Mouse (Mus musculus): ENCODE data around the gene Grin2c.

Gene Grin2c

GRCm38 (mm10) chr11:115232889-115233288 lies 34.2 kb downstream of the Grin2c start:
- no peak for DNase-seq (ENCODE audit: low spot score in 2 of 2)

DNA sequence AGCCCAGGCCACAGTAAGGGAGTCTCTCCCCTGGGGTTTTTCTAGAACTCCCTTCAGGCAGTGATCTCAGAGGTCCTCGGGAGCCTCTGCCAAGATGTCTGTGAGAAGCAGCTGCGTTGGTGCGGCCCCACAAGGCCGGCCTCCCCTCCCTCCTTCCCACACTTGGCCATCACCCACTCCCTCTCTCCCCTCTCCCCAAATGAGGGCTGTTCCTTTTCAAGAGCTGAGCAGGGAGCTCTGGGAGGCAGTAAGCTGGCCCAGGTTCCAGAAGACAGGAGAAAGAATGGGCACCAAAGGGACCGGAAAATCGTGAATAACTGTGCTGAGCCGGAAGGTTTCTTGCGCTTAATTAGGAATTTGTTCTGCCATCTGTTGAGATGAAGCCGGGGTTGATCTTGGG lies 35.1 kb downstream of the Grin2c start:
- no peak for DNase-seq (ENCODE audit: low spot score in 2 of 2)

DNA sequence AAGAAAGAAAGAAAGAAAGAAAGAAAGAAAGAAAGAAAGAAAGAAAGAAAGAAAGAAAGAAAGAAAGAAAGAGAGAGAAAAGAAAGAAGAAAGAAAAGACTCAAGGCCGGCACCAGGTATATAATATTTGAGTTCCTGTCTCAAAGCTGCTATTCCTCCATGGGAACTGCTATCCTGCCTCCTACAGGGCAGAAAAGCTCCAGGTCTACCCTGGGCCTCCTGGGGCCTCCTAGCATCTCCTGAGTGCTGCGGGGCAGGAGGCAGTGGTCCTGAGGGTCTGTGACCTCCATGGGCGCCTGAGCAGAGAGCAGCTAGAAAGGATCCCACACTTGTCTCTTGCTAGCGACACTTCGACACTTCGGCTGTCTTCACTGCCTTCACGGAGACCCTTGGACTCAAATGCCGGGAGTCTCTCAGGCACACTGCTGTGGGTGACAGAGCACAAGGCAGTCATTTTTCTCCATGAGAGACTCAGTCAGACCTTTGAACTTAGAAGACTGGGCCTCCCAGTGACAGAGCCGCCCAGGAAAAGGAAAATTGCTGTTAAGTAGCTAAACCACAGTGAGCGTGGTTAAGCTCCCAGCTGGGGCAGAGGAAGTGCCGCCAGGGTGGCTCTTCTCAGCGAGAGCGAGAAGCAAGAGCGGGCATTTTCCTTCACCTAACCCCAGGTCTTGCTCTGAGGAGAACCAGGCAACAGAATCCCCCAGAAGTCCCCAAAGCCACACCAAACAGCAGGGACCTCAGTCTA lies 35.7 kb downstream of the Grin2c start:
- no peak for DNase-seq (ENCODE audit: low spot score in 2 of 2)

- no peak for DNase-seq (ENCODE audit: low spot score in 2 of 2)
Observed at GRCm38 (mm10) chr11:115229021-115229930, 37.8 kb downstream of the Grin2c start.

DNA sequence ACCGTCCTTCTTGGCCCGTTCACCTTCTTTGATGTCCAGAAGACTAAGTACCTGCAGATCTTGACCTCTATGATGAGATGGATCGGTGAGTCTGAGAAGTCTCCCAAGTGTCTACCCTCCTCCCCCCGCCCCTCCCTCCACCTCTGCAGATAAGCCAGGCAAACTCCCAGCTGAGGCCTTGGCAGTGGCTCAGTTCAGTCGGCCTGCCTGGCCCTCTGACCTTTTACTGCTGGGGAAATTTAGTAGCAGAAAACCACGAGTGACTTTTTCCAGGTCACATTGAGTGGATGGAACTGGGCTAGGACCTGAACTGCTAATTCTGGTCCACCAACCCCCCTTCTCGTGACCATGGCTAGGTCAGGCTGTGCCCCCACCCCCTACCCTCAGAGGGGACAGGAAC lies 38.6 kb downstream of the Grin2c start:
- DNase-seq (ENCODE audit: low spot score in 2 of 2): no peak

GRCm38 (mm10) chr11:115227640-115228039 lies 39.4 kb downstream of the Grin2c start:
- no peak for DNase-seq (ENCODE audit: low spot score in 2 of 2)

- no peak for DNase-seq (ENCODE audit: low spot score in 2 of 2)
Observed at GRCm38 (mm10) chr11:115226811-115227491, 40.1 kb downstream of the Grin2c start.

- DNase-seq (ENCODE audit: low spot score in 2 of 2): no peak
Observed at GRCm38 (mm10) chr11:115225301-115225700, 41.7 kb downstream of the Grin2c start.

DNA sequence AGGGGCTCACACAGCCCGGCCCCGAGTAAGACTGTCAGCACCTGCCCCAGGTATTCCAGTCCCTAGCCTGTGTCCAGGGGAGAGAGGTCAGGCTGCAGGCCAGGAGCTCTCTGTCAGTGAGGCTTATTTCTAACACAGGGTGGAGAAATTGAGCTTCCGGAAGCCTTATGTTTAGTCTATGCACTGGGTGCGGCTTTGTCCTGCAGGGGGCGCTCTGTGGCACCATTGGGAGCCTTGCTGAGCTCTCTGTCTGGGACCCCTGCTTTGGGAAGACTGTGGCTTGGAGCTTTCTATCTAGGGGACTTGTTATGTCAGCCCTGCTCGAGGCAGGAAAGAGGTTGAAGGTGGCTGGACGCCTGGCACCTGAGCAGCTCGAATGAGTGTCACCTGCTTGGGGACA lies 42.2 kb downstream of the Grin2c start:
- no peak for DNase-seq (ENCODE audit: low spot score in 2 of 2)

GRCm38 (mm10) chr11:115223877-115224276 lies 43.2 kb downstream of the Grin2c start:
- no peak for DNase-seq (ENCODE audit: low spot score in 2 of 2)

DNA sequence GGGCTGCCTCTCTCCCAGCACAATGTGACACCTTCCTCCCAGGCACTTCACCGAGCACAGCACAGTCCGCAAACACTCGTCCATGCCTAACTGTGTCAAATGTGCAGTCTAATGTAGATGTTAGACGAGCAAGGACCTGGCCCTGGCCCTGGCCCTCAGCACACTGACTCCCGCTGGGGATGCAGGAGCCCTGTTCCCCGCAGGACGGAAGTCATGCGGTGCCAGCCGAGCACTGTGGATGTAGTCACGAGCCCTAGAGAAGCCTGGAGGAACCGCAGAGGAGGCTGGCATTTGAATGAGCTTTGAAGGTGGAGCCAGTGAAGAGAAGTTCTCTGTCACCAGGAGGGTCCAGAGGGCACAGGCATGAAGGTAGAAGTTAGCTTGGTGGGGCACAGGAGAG lies 43.6 kb downstream of the Grin2c start:
- DNase-seq (ENCODE audit: low spot score in 2 of 2): no peak

DNA sequence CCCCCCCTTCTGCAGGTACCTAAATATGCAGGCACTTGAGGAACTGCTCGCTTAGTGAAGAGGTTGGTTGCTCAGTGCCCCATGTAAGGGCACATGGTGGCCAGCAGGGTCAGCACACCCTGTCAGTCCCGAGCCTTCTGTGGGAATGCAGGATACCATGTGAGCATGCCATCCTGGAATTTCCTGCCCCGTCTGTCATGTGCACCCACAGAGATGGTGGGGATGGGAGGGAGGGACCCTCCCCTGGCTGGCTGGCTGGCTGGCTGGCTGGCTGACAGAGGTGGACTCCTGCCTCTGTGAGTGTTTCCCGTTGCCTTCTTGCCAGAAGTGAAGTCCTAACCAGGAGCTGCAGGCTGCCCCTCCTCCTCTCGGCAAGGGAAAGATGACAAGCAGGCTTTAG lies 44.5 kb downstream of the Grin2c start:
- DNase-seq (ENCODE audit: low spot score in 2 of 2): no peak

- DNase-seq (ENCODE audit: low spot score in 2 of 2): no peak
Observed at GRCm38 (mm10) chr11:115222077-115222476, 45.0 kb downstream of the Grin2c start.

GRCm38 (mm10) chr11:115219685-115220084 lies 47.4 kb downstream of the Grin2c start:
- no peak for DNase-seq (ENCODE audit: low spot score in 2 of 2)

DNA sequence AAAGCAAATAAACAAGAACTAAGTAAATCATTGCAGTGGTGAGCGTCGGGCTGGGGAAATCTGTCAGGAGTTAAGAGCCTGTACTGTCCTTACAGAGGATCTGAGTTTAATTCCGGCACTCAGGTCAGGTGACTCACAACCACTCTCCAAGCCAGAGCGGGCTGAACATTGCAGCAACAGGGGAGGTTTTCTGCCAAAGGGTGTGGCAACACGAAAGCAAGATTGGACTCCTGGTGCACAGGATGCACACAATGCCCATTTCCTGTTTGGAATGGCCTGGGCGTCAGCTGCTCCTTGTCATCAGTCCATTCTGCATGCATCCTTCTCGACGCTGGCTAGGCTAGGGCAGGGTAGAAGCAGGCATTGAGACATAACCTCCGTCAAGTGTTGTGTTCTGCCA lies 47.8 kb downstream of the Grin2c start:
- DNase-seq (ENCODE audit: low spot score in 2 of 2): peak; percentile 24 to 63

DNA sequence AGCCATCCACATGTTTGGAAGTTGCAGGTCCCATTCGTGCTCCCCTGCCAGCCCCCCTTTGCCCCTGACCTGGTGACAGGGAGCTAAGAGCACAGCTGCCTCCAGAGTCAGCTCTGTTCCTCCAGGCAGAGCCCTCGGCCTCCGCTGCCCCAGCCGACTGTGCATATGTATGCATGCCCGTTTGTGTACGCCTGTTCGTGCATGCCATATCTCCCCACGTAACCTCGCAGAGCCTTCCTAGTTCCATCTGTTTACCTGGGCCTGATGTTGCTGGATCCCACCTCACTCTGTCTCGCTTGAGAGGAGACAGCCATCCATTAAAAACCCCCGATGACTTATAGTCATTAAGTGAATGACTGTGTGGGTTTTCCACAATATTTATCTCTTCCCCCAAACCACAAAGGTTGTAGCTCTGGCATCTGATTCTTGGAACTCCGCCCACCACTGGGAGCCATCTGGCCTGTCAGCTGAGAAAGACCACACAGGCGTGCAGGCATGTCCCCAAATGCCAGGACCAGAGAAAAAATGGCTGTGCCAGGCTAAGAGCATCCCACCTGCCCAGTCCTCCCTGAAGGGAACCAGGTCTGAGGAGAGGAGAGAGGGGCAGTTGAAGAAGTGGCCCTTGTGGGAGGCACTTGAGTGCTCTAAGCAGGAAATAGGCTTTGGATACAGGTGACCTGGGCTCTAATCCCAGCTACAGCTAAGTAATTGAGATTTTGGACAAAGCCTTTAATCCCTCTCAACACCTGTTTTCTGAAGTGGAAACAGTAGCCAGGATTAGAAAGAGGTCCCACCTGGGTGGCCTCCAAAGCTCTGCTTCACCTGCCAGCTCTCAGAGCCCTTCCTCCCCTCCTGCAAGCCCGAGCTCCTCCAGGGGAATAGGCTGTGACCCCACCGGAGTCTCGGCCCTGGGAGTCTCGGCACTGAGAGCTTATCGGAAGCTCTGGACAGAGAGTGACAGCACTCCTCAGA lies 49.3 kb downstream of the Grin2c start:
- DNase-seq (ENCODE audit: low spot score in 2 of 2): no peak

DNA sequence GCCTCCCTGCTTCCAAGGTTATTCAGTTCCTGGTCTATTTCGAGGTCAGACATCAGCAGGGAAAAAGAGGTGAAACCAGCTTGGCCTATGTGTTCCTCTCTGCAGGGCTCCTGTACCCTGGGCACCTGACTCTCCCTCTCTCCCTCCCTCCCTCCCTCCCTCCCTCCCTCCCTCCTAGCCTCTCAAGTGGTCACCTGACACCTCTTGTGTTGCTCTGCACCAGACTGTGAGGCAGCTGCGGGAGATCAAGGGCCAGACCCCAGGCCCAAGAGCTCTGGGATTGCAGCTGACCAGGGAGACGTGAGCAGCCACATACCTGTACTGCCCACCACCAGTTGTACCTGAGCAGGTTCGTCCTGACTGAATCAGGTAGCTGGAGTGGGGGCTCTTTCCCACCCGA lies 51.9 kb downstream of the Grin2c start:
- DNase-seq (ENCODE audit: low spot score in 2 of 2): no peak

GRCm38 (mm10) chr11:115212116-115212515 lies 54.9 kb downstream of the Grin2c start:
- DNase-seq (ENCODE audit: low spot score in 2 of 2): no peak

GRCm38 (mm10) chr11:115209958-115210357 lies 57.1 kb downstream of the Grin2c start:
- no peak for DNase-seq (ENCODE audit: low spot score in 2 of 2)

- DNase-seq (ENCODE audit: low spot score in 2 of 2): no peak
Observed at GRCm38 (mm10) chr11:115208776-115209732, 58.0 kb downstream of the Grin2c start.
